Mouse (Mus musculus) left cerebral cortex, postnatal 4 days (tissue): ENCODE results near the gene S100a10. TPM values are rescaled to one million over a fixed set of nuclear protein-coding genes. Genes with fewer than 3 reads are reported as not detected.
"Not testable (repeated sequence)": the region's sequence is repeated elsewhere in the genome, so short reads cannot be mapped to it uniquely, and the experiment has no call there.

Experiments used
- DNase-seq: peaks from one replicate; pipeline ENCODE4 v3.0.0-alpha.2; 2022
- intact Hi-C: fragments of 180-260 bp; cut with DNase I; formaldehyde crosslinking; loops from one replicate; pipeline ENCODE4 v1.15.1; 2025
- total RNA-seq, 2 experiments: library from RNA; stranded (reverse); gene quantifications; 2 replicates each; pipeline ENCODE4 v1.2.3; 2021

The S100a10 gene
- total RNA-seq: 100 to 1,000 TPM in 1 of 2 experiments, 10 to 100 TPM in 1; 94.7 to 100 TPM

- peak; percentile 20 for DNase-seq
- intact Hi-C loops: no loop called here
These were observed at the start of gene S100a10 for GRCm38 (mm10) chr3:93554981-93555877. S100a10 (plus strand) TSS chr3:93555080.

GRCm38 (mm10) chr3:93505960-93506863, 48.7 kb upstream of the S100a10 start:
- intact Hi-C loops: no loop called here
- DNase-seq: no peak

- DNase-seq: no peak
- intact Hi-C loops: no loop called here
These were observed 48.0 kb upstream of the S100a10 start for GRCm38 (mm10) chr3:93506881-93507325.

GRCm38 (mm10) chr3:93509301-93509700, 45.6 kb upstream of the S100a10 start:
- no peak for DNase-seq
- intact Hi-C loops: no loop called here

GRCm38 (mm10) chr3:93511036-93511435, 43.8 kb upstream of the S100a10 start:
- intact Hi-C loops: no loop called here
- no peak for DNase-seq

GRCm38 (mm10) chr3:93511801-93512200, 43.1 kb upstream of the S100a10 start:
- no peak for DNase-seq
- intact Hi-C loops: no loop called here

GRCm38 (mm10) chr3:93512386-93513101, 42.3 kb upstream of the S100a10 start:
- DNase-seq: no peak
- intact Hi-C loops: no loop called here

- intact Hi-C loops: no loop called here
- no peak for DNase-seq
These were observed 40.3 kb upstream of the S100a10 start for GRCm38 (mm10) chr3:93514628-93515027.

GRCm38 (mm10) chr3:93517343-93517742, 37.5 kb upstream of the S100a10 start:
- intact Hi-C loops: no loop called here
- no peak for DNase-seq

- intact Hi-C loops: no loop called here
- no peak for DNase-seq
These were observed 35.0 kb upstream of the S100a10 start for GRCm38 (mm10) chr3:93519856-93520329.

GRCm38 (mm10) chr3:93520330-93521193, 34.3 kb upstream of the S100a10 start, which contains the start of gene S100a11:
S100a11 (plus strand) TSS chr3:93520488.
- intact Hi-C loops: no loop called here
- DNase-seq: peak; percentile 21

GRCm38 (mm10) chr3:93521462-93522057, 33.3 kb upstream of the S100a10 start:
- intact Hi-C loops: no loop called here
- no peak for DNase-seq

- DNase-seq: peak; percentile 44
- intact Hi-C loops: no loop called here
These were observed 32.3 kb upstream of the S100a10 start for GRCm38 (mm10) chr3:93522611-93523010.

GRCm38 (mm10) chr3:93527300-93527699, 27.6 kb upstream of the S100a10 start:
- DNase-seq: no peak
- intact Hi-C loops: no loop called here

GRCm38 (mm10) chr3:93528807-93529206, 26.1 kb upstream of the S100a10 start:
- intact Hi-C loops: no loop called here
- DNase-seq: no peak

GRCm38 (mm10) chr3:93537068-93537576, 17.8 kb upstream of the S100a10 start:
- intact Hi-C loops: no loop called here
- no peak for DNase-seq

- intact Hi-C loops: no loop called here
- DNase-seq: no peak
These were observed 16.4 kb upstream of the S100a10 start for GRCm38 (mm10) chr3:93538486-93538885.

- intact Hi-C loops: no loop called here
These were observed 13.4 kb upstream of the S100a10 start for GRCm38 (mm10) chr3:93541501-93541900.

GRCm38 (mm10) chr3:93544170-93544569, 10.7 kb upstream of the S100a10 start:
- DNase-seq, intact Hi-C loops: not testable (repeated sequence)

More at GRCm38 (mm10) chr3:93541501-93541900, 13.4 kb upstream of the S100a10 start:
- no peak for DNase-seq
